25 mouse cellular contexts compared by ENCODE assay signal in the genomic region with DNA sequence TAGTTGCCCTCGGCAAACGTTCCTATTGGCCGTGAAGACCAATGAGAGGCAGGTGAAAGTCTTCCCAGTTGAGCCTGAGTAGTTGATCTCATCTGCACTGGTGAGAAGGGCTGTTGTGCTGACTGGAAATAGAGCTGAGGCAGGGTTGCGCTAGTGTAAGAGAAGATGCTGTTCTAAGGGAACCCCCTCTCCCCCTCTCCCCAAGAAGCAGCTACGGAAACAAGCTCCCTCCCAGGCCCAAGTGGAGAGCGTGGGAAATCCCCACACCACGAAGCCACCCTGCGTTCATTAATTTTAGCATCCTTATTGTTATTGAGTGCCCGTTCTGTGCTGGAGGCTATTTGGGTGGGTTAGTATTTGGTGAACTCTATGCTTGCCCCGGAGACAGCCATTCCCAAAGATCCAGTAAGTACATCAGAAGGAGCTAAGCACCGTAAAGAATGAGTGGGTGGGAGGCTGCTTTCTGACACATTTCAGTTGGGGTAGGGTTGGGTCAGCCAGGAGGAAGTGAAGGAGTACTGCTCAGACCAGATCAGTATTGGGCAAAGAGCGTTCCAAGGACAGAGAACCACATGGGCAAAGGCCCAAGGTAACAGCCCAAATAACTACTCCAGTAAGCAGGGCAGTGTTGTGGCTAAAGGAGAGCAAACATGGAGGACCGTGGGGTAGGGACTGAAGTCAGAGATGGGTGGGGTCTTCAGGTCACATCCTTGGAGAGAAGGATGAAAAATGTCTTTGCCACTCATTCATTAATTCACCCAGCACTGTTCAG. TPM values are rescaled to one million over a fixed set of nuclear protein-coding genes. Genes with fewer than 3 reads are reported as not detected.
DNase-seq lines count a peak whose midpoint lies in the region; ATAC-seq and TF ChIP-seq lines count a peak whose summit lies in the region.
"Had no signal": no experiment of that assay in that cellular context is flagged by ENCODE, and none has a peak within 500 bp of the region (broad histone marks: within the 10 kb centered on the region; RNA-seq: fewer than 3 reads in every experiment).

No protein-coding gene starts in this region.

- 0 out of 2 replicates have a peak, but pooled peaks have one; percentile 14 for TF ChIP-seq EP300 in CH12.LX (IDR thresholded peaks at IDR 0.05; ENCODE audit: low read length)

- no peak for TF ChIP-seq POLR2A in CH12.LX (IDR thresholded peaks at IDR 0.05; ENCODE audit: low read depth, low read length)

- ATAC-seq in inflammation-experienced regulatory T-cells, adult 6 months = peak; percentile 92
- ATAC-seq: forebrain, embryonic 14.5 days; forebrain, postnatal 0 days; intestine, embryonic 16.5 days; Patski had no signal

- dilution Hi-C loops in CH12.LX (cut with MboI; ENCODE audit: extremely low pct_ligation_motif_present, extremely low pct_unique_long_range_greater_than_20kb, low sequenced_read_pairs) = no loop called here

- peak overlapping the region in 2 of 3 experiments; percentile 3 to 22 for H3K4me3 ChIP-seq in CH12.LX (replicated peaks in 1 of 3; ENCODE audit: low read depth in 2 of 3, low read length in 2 of 3, poor library complexity in 1 of 3)
- H3K4me3 ChIP-seq: embryonic facial prominence, embryonic 12.5 days; embryonic facial prominence, embryonic 15.5 days; gastrocnemius, adult 2 months; hindbrain, embryonic 12.5 days; hindbrain, embryonic 15.5 days had no signal

- H3K9me3 ChIP-seq in CH12.LX (replicated peaks; ENCODE audit: low read length) = no peaks in the 10 kb centered on the region
- H3K9me3 ChIP-seq: embryonic facial prominence, embryonic 12.5 days; embryonic facial prominence, embryonic 15.5 days; G1E; hindbrain, embryonic 12.5 days; hindbrain, embryonic 15.5 days had no signal

- in situ Hi-C loops in CH12.LX (cut with MboI; ENCODE audit: low pct_ligation_motif_present, low pct_unique_long_range_greater_than_20kb, low sequenced_read_pairs) = no loop called here

- TF ChIP-seq CTCF in CH12.LX (conservative IDR thresholded peaks at IDR 0.05 in 1 of 2, IDR thresholded peaks at IDR 0.05 in 1 of 2; ENCODE audit: low read depth in 2 of 2, low read length in 2 of 2) = no peak

- peaks cover 4% of the 10 kb centered on the region; the same call in 1 of the 2 replicates for H3K79me2 ChIP-seq in CH12.LX (replicated peaks; ENCODE audit: control insufficient read depth, extremely low read depth, insufficient read depth, poor library complexity, severe bottlenecking)

- peaks cover 25 to 57% of the 10 kb centered on the region in 2 experiments for H3K4me1 ChIP-seq in CH12.LX (ENCODE audit: control insufficient read depth in 1 of 2, insufficient read depth in 2 of 2)

- H3K27me3 ChIP-seq in CH12.LX (replicated peaks) = no peaks in the 10 kb centered on the region
- H3K27me3 ChIP-seq: embryonic facial prominence, embryonic 12.5 days; embryonic facial prominence, embryonic 15.5 days; hindbrain, embryonic 12.5 days; hindbrain, embryonic 15.5 days; Patski had no signal

- H3K27ac ChIP-seq in CH12.LX (ENCODE audit: insufficient read depth, low read depth) = peak overlapping the region; percentile 74
- H3K27ac ChIP-seq: embryonic facial prominence, embryonic 12.5 days; embryonic facial prominence, embryonic 15.5 days; gastrocnemius, adult 2 months; hindbrain, embryonic 12.5 days; hindbrain, embryonic 15.5 days had no signal

- peaks cover 0 to 3% of the 10 kb centered on the region in 2 experiments for H3K36me3 ChIP-seq in CH12.LX (replicated peaks in 1 of 2; ENCODE audit: control insufficient read depth in 1 of 2, insufficient read depth in 1 of 2, low read length in 1 of 2)
- H3K36me3 ChIP-seq: embryonic facial prominence, embryonic 12.5 days; embryonic facial prominence, embryonic 15.5 days; G1E; hindbrain, embryonic 12.5 days; hindbrain, embryonic 15.5 days had no signal

- peak overlapping the region; percentile 52 for H3K9ac ChIP-seq in CH12.LX (ENCODE audit: insufficient read depth, low read depth)
- H3K9ac ChIP-seq: embryonic facial prominence, embryonic 12.5 days; embryonic facial prominence, embryonic 15.5 days; forebrain, postnatal 0 days; hindbrain, embryonic 12.5 days; hindbrain, embryonic 15.5 days had no signal

- H3K4me2 ChIP-seq in CH12.LX (ENCODE audit: insufficient read depth, low read depth, poor library complexity, severe bottlenecking) = peak overlapping the region; percentile 61
- H3K4me2 ChIP-seq: embryonic facial prominence, embryonic 12.5 days; embryonic facial prominence, embryonic 15.5 days; heart, embryonic 11.5 days; hindbrain, embryonic 12.5 days; hindbrain, embryonic 15.5 days had no signal

- no peak; the same call in 1 of the 2 replicates for TF ChIP-seq RAD21 in CH12.LX (IDR thresholded peaks at IDR 0.05; ENCODE audit: low read depth, low read length)

- peak; percentile 65 for DNase-seq in adrenal gland, adult 2 months
- no peak for DNase-seq in adrenal gland, postnatal 10 days
- DNase-seq in CD4-positive helper T cell, adult 2 months (ENCODE audit: low read depth, low spot score) = peak; percentile 32
- peak; percentile 46 for DNase-seq in CH12.LX (ENCODE audit: extremely low read depth)
- DNase-seq in layer of hippocampus, adult 9-11 months = no peak
- DNase-seq in layer of hippocampus, postnatal 36 days = no peak
- DNase-seq: adrenal gland, postnatal 25 days; cerebellum, adult 11 months; cerebellum, adult 2 months; cerebellum, adult 9-11 months; cerebellum, postnatal 25 days; forebrain, postnatal 0 days; gastrocnemius, adult 2 months; gastrocnemius, postnatal 14 days; heart, adult 11 months had no signal

TF ChIP-seq in CH12.LX, 34 proteins besides CTCF, POLR2A, EP300 and RAD21:
- no peak for TF ChIP-seq PAX5 (IDR thresholded peaks at IDR 0.05; ENCODE audit: low read length)
- TF ChIP-seq IRF4 (IDR thresholded peaks at IDR 0.05; ENCODE audit: low read depth, low read length) = peak; percentile 50; the same call in 1 of the 2 replicates
- peak; percentile 43; the same call in 1 of the 2 replicates for TF ChIP-seq ETS1 (conservative IDR thresholded peaks at IDR 0.05; ENCODE audit: low read depth, low read length)
- 0 out of 2 replicates have a peak, but pooled peaks have one; percentile 6 for TF ChIP-seq UBTF (IDR thresholded peaks at IDR 0.05; ENCODE audit: low read depth, low read length)
- 0 out of 2 replicates have a peak, but pooled peaks have one; percentile 13 for TF ChIP-seq SIN3A (IDR thresholded peaks at IDR 0.05; ENCODE audit: low read length)
- peak; percentile 24; the same call in 1 of the 2 replicates for TF ChIP-seq TCF12 (IDR thresholded peaks at IDR 0.05; ENCODE audit: low read depth, low read length)
- no peak for TF ChIP-seq KAT2A (IDR thresholded peaks at IDR 0.05; ENCODE audit: insufficient replicate concordance, low read length)
- no peak for TF ChIP-seq ZNF384 (IDR thresholded peaks at IDR 0.05; ENCODE audit: low read depth, low read length)
- no peak for TF ChIP-seq ELF1 (IDR thresholded peaks at IDR 0.05; ENCODE audit: low read depth, low read length)

RNA-seq across cellular contexts. Expression of a gene that starts 33.9 kb away (rescaled TPM):
- 10 to 100 TPM; 16.1 to 18.6 TPM for total RNA-seq in adrenal gland, adult 2 months (2021)
- polyA plus RNA-seq in adrenal gland, adult 2 months (2012; rRNA removed) = 2.5 and 3.7 TPM in 2 replicates
- total RNA-seq in adrenal gland, postnatal 10 days (2021) = 10 to 100 TPM; 14.8 to 17.1 TPM
- 20.7 and 23.0 TPM in 2 replicates for total RNA-seq in CH12.LX (2012; rRNA removed)
- total RNA-seq in CH12.LX (2014; rRNA removed) = 39.5 and 40.4 TPM in 2 replicates
- 15.4 and 17.2 TPM in 2 replicates for polyA plus RNA-seq in CH12.LX (2012; ENCODE audit: insufficient read length, low read depth)
- 10 to 100 TPM; 12.1 to 24.1 (median 23.5) TPM for polyA plus RNA-seq in inflammation-experienced regulatory T-cells, adult 6 months (2017; shearing (Covaris generic))
- 10 to 100 TPM; 33.3 to 34.5 TPM for total RNA-seq in layer of hippocampus, postnatal 36 days (2021)

Comparison
In these comparisons a context has a peak if more than half of its experiments do, and no peak if none do; other contexts are left out.
1. DNase-seq: peak in adrenal gland, adult 2 months (single experiment), CD4-positive helper T cell, adult 2 months (single experiment) and CH12.LX (single experiment); none in adrenal gland, postnatal 10 days (single experiment), layer of hippocampus, adult 9-11 months (single experiment) and layer of hippocampus, postnatal 36 days (0 of 2).